Mouse (Mus musculus): ENCODE results near the gene Ripk3.

Gene Ripk3

DNA sequence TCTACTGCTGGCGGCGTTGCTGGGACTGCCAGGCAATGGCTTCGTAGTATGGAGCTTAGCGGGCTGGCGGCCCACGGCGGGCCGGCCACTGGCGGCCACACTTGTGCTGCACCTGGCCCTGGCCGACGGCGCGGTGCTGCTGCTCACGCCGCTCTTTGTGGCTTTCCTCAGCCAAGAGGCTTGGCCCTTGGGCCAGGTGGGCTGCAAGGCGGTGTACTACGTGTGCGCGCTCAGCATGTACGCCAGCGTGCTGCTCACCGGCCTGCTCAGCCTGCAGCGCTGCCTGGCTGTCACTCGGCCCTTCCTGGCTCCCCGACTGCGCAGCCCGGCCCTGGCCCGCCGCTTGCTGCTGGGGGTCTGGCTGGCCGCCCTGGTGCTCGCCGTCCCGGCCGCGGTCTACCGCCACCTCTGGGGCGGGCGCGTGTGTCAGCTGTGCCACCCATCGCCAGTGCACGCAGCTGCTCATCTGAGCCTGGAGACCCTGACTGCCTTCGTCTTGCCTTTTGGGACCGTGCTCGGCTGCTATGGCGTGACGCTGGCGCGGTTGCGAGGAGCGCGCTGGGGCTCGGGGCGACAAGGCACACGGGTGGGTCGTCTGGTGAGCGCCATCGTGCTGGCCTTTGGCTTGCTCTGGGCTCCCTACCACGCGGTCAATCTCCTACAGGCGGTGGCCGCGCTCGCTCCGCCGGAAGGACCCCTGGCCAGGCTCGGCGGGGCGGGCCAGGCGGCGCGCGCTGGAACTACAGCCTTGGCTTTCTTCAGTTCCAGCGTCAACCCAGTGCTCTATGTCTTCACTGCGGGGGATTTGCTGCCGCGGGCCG is 26.5 kb downstream of the Ripk3 start:
- peak; percentile 62 to 65 for DNase-seq (ENCODE audit: low spot score in 2 of 2)

DNA sequence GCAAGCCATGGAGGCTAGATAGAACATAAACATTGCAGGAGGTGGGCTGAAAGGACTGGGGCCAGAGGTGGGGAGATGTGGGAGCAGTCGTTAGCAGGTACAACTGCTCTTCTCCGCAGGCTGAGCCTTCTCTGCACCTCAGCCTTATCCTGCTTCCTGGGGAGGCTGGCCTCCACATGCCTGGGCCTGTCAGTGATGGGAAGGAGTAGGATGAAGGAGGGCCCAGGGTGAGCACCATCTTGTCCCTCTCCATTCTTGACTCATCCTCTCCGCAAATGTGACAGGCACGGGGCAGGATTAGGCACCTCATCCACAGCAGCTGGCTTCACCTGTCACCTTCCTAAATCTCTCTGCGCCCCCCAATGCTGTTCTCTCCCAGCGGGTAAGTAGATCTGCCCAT is 27.5 kb downstream of the Ripk3 start, which contains the start of gene Ltb4r2:
Ltb4r2 (plus strand) TSS at position 266 of the 400 bp plus-strand sequence.
- DNase-seq (ENCODE audit: low spot score in 2 of 2), result no peak

DNA sequence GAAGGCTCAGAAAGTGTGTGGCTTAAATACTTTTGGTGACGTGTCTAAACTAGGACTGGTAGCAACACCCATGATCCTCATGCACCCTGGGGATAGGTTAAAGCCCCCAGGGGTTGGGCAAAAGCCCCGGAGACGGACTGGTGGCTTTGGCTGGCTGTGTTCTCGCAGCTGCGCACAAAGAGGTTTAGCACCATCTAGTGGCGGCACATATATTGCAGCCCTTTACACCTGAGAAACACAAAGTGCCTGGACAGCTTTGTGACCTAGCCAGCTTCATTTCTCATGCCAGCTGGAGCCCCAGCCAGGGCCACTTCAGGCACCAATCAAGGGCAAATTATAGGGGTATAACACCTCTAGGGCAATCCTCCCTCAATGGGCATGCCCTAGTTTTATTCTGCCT is 28.5 kb downstream of the Ripk3 start:
- DNase-seq (ENCODE audit: low spot score in 2 of 2), result peak; percentile 87

DNA sequence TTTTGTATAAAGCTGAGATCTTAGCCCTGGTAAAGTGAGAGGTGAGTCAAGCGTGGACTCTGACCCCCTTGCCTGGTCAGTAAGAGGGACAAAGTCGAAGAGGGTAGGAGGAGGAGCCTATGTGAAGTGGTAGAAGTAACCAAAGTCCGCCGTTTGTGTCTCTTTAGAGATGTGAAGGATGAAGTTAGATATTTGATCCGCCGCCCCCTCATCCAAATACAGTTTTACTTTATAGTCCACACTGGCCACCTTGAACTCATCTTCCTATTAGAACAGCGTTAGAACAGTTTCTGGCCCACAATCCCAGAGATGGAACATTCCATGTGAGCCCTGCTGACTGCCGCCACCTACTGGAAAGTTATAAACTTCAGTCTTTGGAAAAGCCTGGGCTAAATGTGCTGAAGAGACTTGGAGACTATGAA is 30.3 kb downstream of the Ripk3 start, which contains the start of gene Cideb:
Cideb (minus strand) TSS at position 96 of the 422 bp plus-strand sequence.
- peak in 1 of 2 experiments; percentile 55 for DNase-seq (ENCODE audit: low spot score in 2 of 2)

DNA sequence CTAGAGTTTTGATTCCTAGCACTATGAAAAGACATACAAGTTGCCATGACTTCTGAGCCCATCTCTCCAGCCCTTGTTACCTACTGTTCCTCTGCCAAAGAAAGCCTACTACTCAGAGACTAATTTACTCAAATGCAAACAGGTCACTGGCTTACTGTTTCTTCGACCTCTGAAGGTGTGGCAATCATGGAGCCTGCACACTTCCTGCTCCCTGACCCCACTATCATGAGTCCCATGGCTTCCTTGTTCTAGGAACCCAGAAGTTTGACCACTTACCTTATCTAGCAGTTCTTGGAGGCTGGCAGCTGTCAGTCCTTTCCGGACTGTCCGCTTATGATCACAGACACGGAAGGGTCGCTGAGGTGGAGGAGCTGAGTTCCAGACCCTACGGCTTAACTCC is 31.1 kb downstream of the Ripk3 start:
- DNase-seq (ENCODE audit: low spot score in 2 of 2), result no peak

DNA sequence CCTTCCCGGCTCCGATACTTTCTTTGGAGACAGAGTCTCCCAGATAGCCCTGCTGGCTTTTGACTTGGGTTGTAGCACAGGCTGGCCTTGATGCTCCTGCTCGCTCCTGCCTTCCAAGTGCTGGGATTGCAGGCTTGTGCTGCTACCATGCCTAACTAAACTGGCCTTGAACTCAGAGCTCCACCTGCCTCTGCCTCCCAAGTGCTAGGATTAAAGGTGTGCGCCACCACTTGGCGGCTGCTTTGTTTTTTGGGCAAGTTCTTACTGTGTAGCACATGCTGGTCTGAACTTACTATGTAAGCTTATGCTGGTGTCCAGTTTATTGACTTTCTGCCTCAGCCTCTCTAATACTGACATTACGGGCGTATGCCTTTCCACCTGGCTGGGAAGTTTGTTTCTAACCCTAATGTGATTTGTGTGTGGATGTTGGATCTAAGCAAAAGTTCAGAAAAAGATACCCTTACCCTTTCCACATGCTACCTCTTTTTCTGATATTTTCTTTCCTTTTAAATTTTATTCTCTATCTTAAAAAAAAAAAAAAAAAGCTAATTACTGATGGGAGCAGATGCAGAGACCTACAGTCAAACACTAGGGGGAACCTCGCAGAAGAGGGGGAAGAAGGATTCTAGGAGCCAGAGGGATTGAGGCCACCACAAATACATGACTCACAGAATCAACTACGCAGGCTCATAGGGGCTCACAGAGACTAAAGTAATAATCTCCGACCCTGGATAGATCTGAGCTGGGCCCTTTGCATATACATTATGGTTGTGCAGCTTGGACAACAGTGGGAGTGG is 41.4 kb downstream of the Ripk3 start:
- DNase-seq (ENCODE audit: low spot score in 2 of 2), result no peak

DNA sequence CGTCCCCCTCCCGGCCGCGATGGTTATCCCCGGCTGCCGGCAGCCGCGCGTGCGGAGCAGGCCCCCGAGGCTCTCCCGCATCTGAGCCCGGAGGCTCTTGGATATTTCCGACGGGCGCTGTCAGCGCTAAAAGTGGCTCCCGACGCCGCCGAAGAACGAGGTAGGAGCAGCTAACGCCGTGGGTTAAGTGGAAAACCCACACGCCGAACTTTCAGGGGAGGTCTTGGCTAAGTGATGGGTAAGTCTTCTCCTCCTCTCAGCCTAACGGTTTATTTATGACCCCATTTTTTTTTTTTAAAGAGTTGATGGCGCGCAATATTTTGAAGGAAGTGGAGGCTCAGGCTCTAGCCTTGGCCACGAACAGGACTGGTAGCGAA is 42.8 kb downstream of the Ripk3 start:
- no peak for DNase-seq (ENCODE audit: low spot score in 2 of 2)

DNA sequence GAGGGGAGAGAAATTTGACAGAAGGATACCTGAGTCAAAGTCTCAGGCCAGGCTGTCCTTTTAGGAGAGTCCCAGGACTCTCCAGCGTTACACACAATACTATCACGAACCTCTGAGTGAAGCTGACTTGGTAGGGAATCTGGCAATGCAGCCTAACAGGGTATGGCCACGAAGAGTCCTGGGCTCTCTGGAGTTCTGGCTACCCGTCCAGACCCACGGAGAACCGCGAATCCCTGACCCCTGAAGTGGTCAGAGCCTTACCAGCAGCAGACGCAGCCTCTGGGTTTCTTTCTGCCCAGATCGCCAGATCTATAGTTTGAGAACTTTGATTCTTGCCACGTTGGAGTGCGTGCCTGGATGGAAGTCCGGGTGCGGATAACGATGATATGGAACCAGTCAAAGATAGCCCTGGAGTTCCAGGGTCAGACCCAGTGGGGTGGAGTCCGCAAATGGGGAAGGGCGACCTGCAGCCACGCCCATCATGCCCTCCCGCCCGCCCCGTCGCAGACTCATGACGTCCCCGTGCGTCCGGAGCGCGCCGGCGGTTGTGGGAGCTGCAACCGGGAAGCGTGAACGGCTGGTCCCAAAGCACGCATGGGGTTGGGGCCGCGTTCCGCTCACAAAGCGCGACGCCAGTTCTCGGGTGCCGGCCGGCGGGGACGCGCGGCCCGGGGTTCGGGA is 43.3 kb downstream of the Ripk3 start, which contains the start of the genes Dhrs1 and Nop9:
Dhrs1 (minus strand) TSS at position 511 of the 681 bp plus-strand sequence.
Nop9 (plus strand) TSS at position 514 of the 681 bp plus-strand sequence.
- peak; percentile 90 to 92 for DNase-seq (ENCODE audit: low spot score in 2 of 2)

DNA sequence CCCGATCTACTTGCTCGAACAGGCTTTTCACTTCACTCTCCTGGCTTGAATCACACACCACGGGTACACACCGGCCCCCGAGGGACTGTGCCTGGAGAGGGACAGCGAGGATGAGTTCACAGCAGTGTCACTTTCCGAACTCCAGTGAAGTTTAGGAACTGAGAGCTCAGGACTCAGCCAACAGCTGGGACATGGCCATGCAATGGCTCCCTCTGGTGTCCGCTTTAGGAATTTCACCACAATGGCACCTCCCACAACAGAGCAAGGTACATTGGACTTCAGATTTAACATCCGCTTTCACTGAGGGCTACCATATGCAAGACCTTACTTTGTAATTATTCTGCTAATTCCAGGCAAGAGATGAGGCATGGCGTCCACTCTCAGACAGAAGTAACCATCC is 45.0 kb downstream of the Ripk3 start:
- DNase-seq (ENCODE audit: low spot score in 2 of 2), result peak; percentile 85 to 90

DNA sequence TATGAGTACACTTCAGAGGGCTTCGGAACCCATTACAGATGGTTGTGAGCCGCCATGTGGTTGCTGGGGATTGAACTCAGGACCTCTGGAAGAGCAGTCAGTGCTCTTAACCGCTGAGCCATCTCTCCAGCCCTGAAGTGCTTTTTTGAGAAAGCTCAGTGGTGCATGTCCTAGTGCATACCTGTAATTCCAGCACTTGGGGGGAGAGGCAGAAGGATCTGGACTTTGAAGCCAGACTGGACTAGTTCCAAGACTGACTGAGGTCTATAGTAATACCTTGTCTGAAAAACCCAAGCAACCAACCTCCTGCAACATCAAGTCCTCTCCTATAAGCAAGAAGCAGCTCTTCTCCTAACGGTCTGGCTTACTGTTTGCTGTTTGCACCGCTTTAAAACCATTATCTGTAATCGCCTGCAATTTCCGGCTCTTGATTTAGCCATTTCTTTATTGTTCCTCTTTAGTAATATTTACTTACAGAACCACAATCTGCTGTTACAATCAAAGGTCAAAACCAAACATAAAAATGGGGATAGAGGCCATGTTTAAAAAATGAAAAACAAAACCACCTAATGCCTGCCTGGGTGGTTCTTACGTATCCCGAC is 51.5 kb downstream of the Ripk3 start:
- no peak for DNase-seq (ENCODE audit: low spot score in 2 of 2)

DNA sequence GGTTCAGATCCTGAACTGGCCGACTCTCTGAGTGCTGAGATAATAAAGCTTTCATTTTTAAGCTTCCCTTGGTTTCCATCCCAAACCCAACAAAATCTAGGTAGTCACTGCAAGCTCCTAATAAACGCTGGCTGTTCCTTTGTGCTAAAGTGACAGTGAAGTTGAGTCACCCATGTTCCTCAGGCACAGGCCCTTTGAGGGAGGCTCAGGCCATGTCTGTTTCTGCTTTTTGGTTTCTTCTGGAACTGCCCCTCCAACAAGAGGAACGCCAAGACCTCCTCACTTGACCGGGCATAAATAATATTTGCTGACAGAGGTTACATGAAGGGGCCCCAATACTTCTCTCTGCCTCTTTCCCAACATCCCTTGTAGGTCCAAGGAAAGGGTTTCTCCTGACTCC is 52.9 kb downstream of the Ripk3 start:
- no peak for DNase-seq (ENCODE audit: low spot score in 2 of 2)

DNA sequence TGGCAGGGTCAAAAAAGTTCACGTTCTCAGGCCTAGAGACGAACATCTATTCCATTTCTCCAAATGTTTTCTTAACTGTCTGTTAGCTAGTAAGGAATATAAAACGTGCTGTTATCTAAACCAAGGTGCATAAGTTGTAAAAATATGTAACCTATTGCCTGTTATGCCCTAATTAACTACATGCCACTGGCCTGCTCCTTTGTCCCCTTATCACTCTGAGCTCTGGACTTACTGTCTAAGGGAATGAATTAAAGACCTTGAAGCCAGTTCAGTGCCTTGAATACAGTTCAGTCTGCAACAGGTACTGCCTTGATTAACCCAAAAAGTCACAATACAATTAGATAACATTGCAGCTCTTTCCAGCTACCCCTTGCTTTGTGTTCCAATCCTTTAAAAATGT is 53.3 kb downstream of the Ripk3 start:
- DNase-seq (ENCODE audit: low spot score in 2 of 2), result no peak
